Mouse (Mus musculus): ENCODE measurements around the gene Aig1.

DNA sequence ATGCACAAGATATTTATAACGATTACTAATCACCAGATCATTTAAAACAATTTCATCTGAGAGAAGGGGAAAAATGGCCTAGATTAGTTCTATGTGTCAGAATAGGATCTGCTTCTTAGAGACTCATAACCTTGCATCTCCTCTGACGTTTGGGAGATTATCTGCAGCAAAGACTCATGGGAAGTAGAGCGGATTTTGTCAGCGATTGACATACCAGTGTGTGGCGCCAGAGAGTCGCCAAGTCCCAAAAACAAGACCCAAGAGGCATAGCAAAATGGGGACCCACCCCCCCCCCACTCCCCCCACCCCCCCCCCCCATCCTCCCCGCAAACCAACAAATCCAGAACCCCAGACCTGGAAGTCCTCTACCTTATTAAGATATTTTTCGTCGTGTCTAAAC, 13.7 kb upstream of the Aig1 start:
- TF ChIP-seq CTCF (IDR thresholded peaks at IDR 0.05; ENCODE audit: control insufficient read depth, insufficient read depth, low read length) (peak; percentile 35; the same call in 1 of the 2 replicates), POLR2A (IDR thresholded peaks at IDR 0.05; ENCODE audit: borderline replicate concordance, control insufficient read depth, low read depth, low read length) (no peak)
